Mouse (Mus musculus) midbrain, embryonic 11.5 days (tissue): ENCODE results near the gene Thsd4. TPM values are rescaled to one million over a fixed set of nuclear protein-coding genes. Genes with fewer than 3 reads are reported as not detected.

Experiments used
- ATAC-seq: fragments of 200-750 bp; cut with Nextera tagmentation; 2 replicates; pipeline ENCODE4 v1.8.0; 2017; ENCODE audit warnings: moderate TSS enrichment, moderate library complexity; ENCODE audit not compliant: low FRiP score
- DNase-seq: peaks from one replicate; pipeline ENCODE4 v3.0.0; 2015; ENCODE audit warnings: low spot score; ENCODE audit errors: missing footprints
- H3K27ac ChIP-seq: fragments of 300-500 bp; sonication (generic); 2 replicates; pipeline ENCODE4 v1.5.1; 2014; ENCODE audit warnings: low read depth, low read length
- H3K27me3 ChIP-seq: fragments of 300-500 bp; sonication (generic); 2 replicates; pipeline ENCODE4 v1.6.1; 2014; ENCODE audit warnings: mild to moderate bottlenecking, low read length, moderate library complexity, mixed read lengths; ENCODE audit not compliant: control insufficient read depth, insufficient read depth
- H3K36me3 ChIP-seq: fragments of 300-500 bp; sonication (generic); 2 replicates; pipeline ENCODE4 v1.6.1; 2014; ENCODE audit warnings: mild to moderate bottlenecking, low read length, moderate library complexity, mixed read lengths; ENCODE audit not compliant: control insufficient read depth, insufficient read depth
- H3K4me1 ChIP-seq: fragments of 300-500 bp; sonication (generic); 2 replicates; pipeline ENCODE4 v1.6.1; 2014; ENCODE audit warnings: low read length; ENCODE audit not compliant: control insufficient read depth, insufficient read depth
- H3K4me2 ChIP-seq: fragments of 300-500 bp; sonication (generic); 2 replicates; pipeline ENCODE4 v1.6.1; 2014; ENCODE audit warnings: mild to moderate bottlenecking, moderate library complexity
- H3K4me3 ChIP-seq: fragments of 300-500 bp; sonication (generic); 2 replicates; pipeline ENCODE4 v1.5.1; 2014; ENCODE audit warnings: low read depth, low read length
- H3K9ac ChIP-seq: fragments of 300-500 bp; sonication (generic); 2 replicates; pipeline ENCODE4 v1.6.1; 2014; ENCODE audit warnings: low read length
- H3K9me3 ChIP-seq: fragments of 300-500 bp; sonication (generic); 2 replicates; pipeline ENCODE4 v1.6.1; 2016; ENCODE audit warnings: low read length; ENCODE audit not compliant: control insufficient read depth
- WGBS: fragments of 180-500 bp; shearing (Covaris S2); extraction: QIAGEN DNeasy Blood & Tissue Kit; methylation state at CpG from one replicate; pipeline ENCODE4 v1.1.7; 2014; 5-methylcytosine and 5-hydroxymethylcytosine counted together
- polyA plus RNA-seq: library from polyadenylated mRNA; unstranded; fragments of >200 nt; fragmentation: Nextera tagmentation; extraction: Ambion mirVana; gene quantifications from 2 replicates; pipeline ENCODE4 v1.2.1, GENCODE M21; 2014

The Thsd4 gene
- polyA plus RNA-seq, 1 experiment from 2014 or later: 6.4 TPM

GRCm38 (mm10) chr9:60143816-60144215 is 378.0 kb downstream of the Thsd4 start:
- DNase-seq (peak; percentile 44), ATAC-seq (no peak)
- Histone ChIP-seq H3K4me3 (no peak overlapping the region), H3K9ac (no peak overlapping the region), H3K27ac (no peak overlapping the region), H3K27me3 (no peaks in the 10 kb centered on the region), H3K4me2 (no peak overlapping the region), H3K9me3 (no peaks in the 10 kb centered on the region), H3K4me1 (peaks cover 10% of the 10 kb centered on the region; the same call in 1 of the 2 replicates), H3K36me3 (no peaks in the 10 kb centered on the region)
- WGBS: 94% methylated on average over 6 of the region's 6 CpGs

DNA sequence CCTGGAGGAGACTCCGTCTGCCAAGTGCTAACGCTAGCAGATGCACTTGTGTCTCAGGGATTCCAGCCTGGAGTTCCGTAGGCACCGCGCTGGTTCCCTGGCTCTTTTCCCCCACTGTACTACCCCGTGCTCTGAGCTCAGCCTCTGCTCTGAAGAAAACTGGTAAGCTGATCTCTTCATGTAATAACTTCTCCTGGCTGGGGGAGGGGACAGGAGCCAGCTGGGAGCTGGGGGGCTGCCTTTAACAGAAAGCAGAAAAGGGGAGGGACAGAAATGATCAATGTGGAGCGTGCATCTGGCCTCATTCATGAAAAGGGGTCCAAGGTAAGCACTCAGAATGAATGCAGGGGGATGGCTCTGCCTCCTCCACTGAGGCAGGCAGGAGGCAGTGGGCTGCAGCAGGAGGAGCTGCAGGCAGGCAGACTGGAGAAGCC is 380.7 kb downstream of the Thsd4 start:
- no peaks in the 10 kb centered on the region for H3K9me3 ChIP-seq
- WGBS: 52% methylated on average over 7 of the region's 7 CpGs
- H3K4me1 ChIP-seq: peaks cover 8% of the 10 kb centered on the region; the same call in 1 of the 2 replicates
- no peaks in the 10 kb centered on the region for H3K27me3 ChIP-seq
- H3K36me3 ChIP-seq: no peaks in the 10 kb centered on the region
- H3K4me2 ChIP-seq: no peak overlapping the region
- no peak overlapping the region for H3K4me3 ChIP-seq
- no peak overlapping the region for H3K9ac ChIP-seq
- DNase-seq (peak; percentile 84), ATAC-seq (no peak)
- no peak overlapping the region for H3K27ac ChIP-seq

DNA sequence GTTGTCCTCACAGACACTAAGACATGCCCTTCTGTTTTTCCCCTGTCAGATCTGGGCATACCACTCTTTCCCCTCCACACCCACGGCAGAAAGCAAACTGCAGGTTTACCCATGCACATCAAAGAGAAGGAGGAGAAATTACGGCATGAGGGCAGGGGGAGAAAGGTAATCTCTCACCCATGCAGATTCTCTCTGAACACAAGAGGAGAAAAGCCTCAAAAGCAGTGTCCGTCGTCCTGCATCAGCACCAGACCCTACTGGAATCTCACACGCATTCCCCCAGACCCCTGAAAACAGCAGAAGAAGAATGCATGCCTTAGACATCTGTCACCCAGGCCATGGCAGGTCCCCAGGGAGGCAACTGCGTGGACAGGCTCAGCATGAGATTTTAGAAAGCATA is 381.4 kb downstream of the Thsd4 start:
- no peak overlapping the region for H3K9ac ChIP-seq
- H3K27me3 ChIP-seq: no peaks in the 10 kb centered on the region
- ATAC-seq: no peak
- H3K4me3 ChIP-seq: no peak overlapping the region
- WGBS: 38% methylated on average over 6 of the region's 6 CpGs
- peaks cover 8% of the 10 kb centered on the region; the same call in 1 of the 2 replicates for H3K4me1 ChIP-seq
- H3K36me3 ChIP-seq: no peaks in the 10 kb centered on the region
- no peaks in the 10 kb centered on the region for H3K9me3 ChIP-seq
- no peak overlapping the region for H3K4me2 ChIP-seq
- H3K27ac ChIP-seq: no peak overlapping the region
- DNase-seq: peak; percentile 85

GRCm38 (mm10) chr9:60139446-60139845 is 382.4 kb downstream of the Thsd4 start:
- no peaks in the 10 kb centered on the region for H3K9me3 ChIP-seq
- peak; percentile 78 for DNase-seq
- H3K36me3 ChIP-seq: no peaks in the 10 kb centered on the region
- H3K27me3 ChIP-seq: no peaks in the 10 kb centered on the region
- no peak overlapping the region for H3K4me3 ChIP-seq
- no peak overlapping the region for H3K27ac ChIP-seq
- H3K9ac ChIP-seq: no peak overlapping the region
- 84% methylated on average over 10 of the region's 10 CpGs for WGBS
- peaks cover 8% of the 10 kb centered on the region; the same call in 1 of the 2 replicates for H3K4me1 ChIP-seq
- no peak for ATAC-seq
- no peak overlapping the region for H3K4me2 ChIP-seq

DNA sequence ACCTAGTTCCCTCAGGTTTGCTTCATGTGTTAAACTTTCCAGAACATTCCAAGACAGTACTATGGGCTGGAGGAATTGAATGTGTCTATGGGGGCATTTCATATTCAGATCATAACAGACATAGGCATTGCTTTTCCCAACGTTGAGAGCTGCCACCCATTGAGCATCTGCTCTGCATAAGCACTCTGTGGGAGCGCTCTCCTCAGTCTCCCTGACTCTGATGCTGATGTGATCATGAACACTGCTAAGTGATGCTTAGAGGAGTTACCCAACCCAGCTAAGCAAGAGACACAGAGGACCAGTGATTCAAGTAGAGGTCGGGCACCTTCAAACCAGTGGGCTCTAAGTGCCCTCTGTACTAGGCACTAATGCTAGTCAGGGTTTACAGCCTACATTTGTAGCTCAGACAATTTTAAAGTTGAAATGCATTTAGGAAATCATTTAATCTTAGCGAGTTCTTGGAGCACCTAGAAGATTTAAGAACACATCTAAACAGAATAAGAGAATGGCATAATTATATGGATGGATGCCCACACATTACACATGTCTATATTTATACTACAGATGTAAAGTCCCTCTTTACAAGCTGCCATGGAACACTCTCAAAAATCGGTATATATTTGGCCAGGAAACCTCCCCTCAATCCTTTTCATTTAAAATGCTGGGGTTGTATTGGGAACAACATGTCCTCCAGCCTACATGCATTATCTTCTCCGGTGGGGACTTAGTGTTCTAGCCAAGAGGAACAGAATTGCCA is 392.4 kb downstream of the Thsd4 start:
- WGBS: 80% methylated on average over 6 of the region's 6 CpGs
- no peak overlapping the region for H3K27ac ChIP-seq
- no peak overlapping the region for H3K4me2 ChIP-seq
- H3K36me3 ChIP-seq: no peaks in the 10 kb centered on the region
- no peaks in the 10 kb centered on the region for H3K4me1 ChIP-seq
- DNase-seq (peak; percentile 53), ATAC-seq (no peak)
- H3K9ac ChIP-seq: no peak overlapping the region
- no peaks in the 10 kb centered on the region for H3K9me3 ChIP-seq
- H3K4me3 ChIP-seq: no peak overlapping the region
- no peaks in the 10 kb centered on the region for H3K27me3 ChIP-seq

- no peak for ATAC-seq
- H3K27me3 ChIP-seq: no peaks in the 10 kb centered on the region
- H3K4me1 ChIP-seq: no peaks in the 10 kb centered on the region
- no peak overlapping the region for H3K27ac ChIP-seq
- no peak overlapping the region for H3K9ac ChIP-seq
- no peak overlapping the region for H3K4me3 ChIP-seq
- no peaks in the 10 kb centered on the region for H3K9me3 ChIP-seq
- H3K36me3 ChIP-seq: no peaks in the 10 kb centered on the region
- no peak for DNase-seq
- no peak overlapping the region for H3K4me2 ChIP-seq
- WGBS: 81% methylated on average over 5 of the region's 5 CpGs
Observed at GRCm38 (mm10) chr9:60126961-60127360, 394.9 kb downstream of the Thsd4 start.

DNA sequence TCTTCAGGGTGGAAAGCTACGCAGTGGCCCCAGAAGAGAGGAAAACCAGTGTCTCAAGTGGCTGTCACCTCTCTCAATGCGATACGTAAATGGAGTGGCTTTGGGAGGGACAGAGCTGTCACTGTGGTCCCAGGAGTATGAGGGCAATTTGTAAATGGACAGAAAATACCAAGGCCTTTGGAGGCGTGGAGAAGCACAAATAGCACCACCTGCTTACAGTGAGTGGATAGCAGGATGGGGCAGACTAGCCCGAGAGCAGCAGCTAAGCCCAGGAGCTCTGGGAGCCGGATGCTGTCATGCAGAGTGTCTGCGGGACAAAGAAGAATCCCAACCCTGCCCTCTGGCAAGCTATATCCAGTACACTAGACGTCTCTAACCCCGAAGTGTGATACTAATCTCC is 397.7 kb downstream of the Thsd4 start:
- Histone ChIP-seq H3K27me3 (no peaks in the 10 kb centered on the region), H3K9ac (no peak overlapping the region), H3K4me1 (no peaks in the 10 kb centered on the region), H3K4me2 (no peak overlapping the region), H3K27ac (no peak overlapping the region), H3K36me3 (no peaks in the 10 kb centered on the region), H3K9me3 (no peaks in the 10 kb centered on the region), H3K4me3 (no peak overlapping the region)
- ATAC-seq (no peak), DNase-seq (peak; percentile 72)
- 76% methylated on average over 9 of the region's 9 CpGs for WGBS

GRCm38 (mm10) chr9:60123066-60123465 is 398.8 kb downstream of the Thsd4 start:
- H3K27me3 ChIP-seq: no peaks in the 10 kb centered on the region
- H3K4me2 ChIP-seq: no peak overlapping the region
- H3K4me3 ChIP-seq: no peak overlapping the region
- no peak overlapping the region for H3K9ac ChIP-seq
- WGBS: 88% methylated on average over 1 of the region's 1 CpGs
- H3K9me3 ChIP-seq: no peaks in the 10 kb centered on the region
- no peaks in the 10 kb centered on the region for H3K4me1 ChIP-seq
- no peak for ATAC-seq
- no peaks in the 10 kb centered on the region for H3K36me3 ChIP-seq
- H3K27ac ChIP-seq: no peak overlapping the region
- DNase-seq: peak; percentile 53

DNA sequence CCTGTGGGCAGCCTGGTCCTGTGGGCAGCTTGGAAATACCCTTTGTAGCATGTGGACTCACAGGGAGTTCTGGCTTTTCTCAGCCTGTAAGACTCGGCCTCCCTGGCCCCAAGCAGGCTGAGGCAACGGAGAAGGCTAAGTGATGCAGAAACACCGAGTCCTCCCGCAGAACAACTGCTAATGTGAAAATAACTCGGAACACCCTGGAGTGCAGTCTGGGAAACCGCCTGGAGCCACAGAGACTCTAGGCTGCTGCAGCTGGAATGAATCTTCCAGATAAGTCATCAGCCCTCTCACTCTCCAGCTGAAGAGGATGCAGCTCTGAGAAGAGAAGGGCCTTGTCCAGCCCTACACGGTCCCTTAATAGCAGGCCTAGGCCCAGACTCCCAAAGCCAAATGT is 402.0 kb downstream of the Thsd4 start:
- Histone ChIP-seq H3K4me3 (no peak overlapping the region), H3K27ac (no peak overlapping the region), H3K4me1 (no peaks in the 10 kb centered on the region), H3K36me3 (no peaks in the 10 kb centered on the region), H3K9ac (no peak overlapping the region), H3K9me3 (no peaks in the 10 kb centered on the region), H3K27me3 (no peaks in the 10 kb centered on the region), H3K4me2 (no peak overlapping the region)
- ATAC-seq (no peak), DNase-seq (peak; percentile 59)
- 71% methylated on average over 7 of the region's 7 CpGs for WGBS
